Mouse (Mus musculus) liver, embryonic 14.5 days (tissue): ENCODE results near the gene Klk1.
"Not testable (repeated sequence)": the region's sequence is repeated elsewhere in the genome, so short reads cannot be mapped to it uniquely, and the experiment has no call there.

Experiments
- CTCF ChIP-seq: IDR thresholded peaks from 2 replicates; pipeline ENCODE4 v1.5.1; 2016; ENCODE audit warnings: antibody characterized with exemption, low read depth, control low read depth
- EP300 ChIP-seq: IDR thresholded peaks from 2 replicates; pipeline ENCODE4 v1.6.1; 2016; ENCODE audit warnings: antibody characterized with exemption, low read depth

- TF ChIP-seq CTCF, EP300: not testable (repeated sequence)
These were observed 31.7 kb upstream of the Klk1 start for GRCm38 (mm10) chr7:44193466-44193865.
